Mouse (Mus musculus) kidney, adult 2 months (tissue): ENCODE measurements at regions not wholly inside any gene's neighbourhood (a gene's known extent, or its start where the extent isn't known, plus 50 kb on each side); places are given as distances from the start of the nearest gene placed in this dataset.

Source experiments
- CTCF ChIP-seq: fragments of 200-500 bp; conservative IDR thresholded peaks from 2 replicates; pipeline ENCODE4 v1.5.1; 2011; ENCODE audit warnings: low read depth, mild to moderate bottlenecking, control low read depth, low read length, moderate library complexity, mixed read lengths; ENCODE audit not compliant: insufficient read depth, insufficient read length
- POLR2A ChIP-seq: fragments of 200-500 bp; IDR thresholded peaks from one replicate; pipeline ENCODE4 v1.6.1; 2011; ENCODE audit warnings: low read depth, low read length, control low read depth

GRCm38 (mm10) chr7:98775031-98775430, 59.9 kb upstream of the Wnt11 start:
- TF ChIP-seq POLR2A (no peak), CTCF (no peak)
